Mouse (Mus musculus): ENCODE data around the gene 6820408C15Rik. TPM values are rescaled to one million over a fixed set of nuclear protein-coding genes. Genes with fewer than 3 reads are reported as not detected.

6820408C15Rik gene
- polyA plus RNA-seq, 1 experiment from 2014 or later: 2.0 TPM

DNA sequence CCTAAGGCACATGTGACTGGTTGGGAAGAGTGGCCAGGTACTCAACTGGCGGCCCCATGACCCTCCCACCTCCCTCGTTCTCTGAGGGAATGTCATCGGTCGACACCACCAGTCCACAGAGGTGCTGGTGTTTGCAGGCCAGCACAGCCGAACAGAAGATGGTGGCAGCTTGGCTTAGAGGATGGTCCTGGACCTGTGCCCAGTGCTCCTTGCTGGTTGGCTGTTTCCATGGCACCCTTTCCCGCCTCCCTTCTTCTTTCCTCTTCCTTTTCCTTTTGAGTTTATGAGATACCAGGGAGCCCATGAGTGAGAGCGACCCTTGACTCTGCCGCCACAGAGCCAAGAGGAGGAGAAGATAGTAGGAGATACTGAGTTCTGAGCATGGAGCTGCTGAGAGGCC is 27.9 kb downstream of the 6820408C15Rik start:
- Histone ChIP-seq H3K36me3 (no peaks in the 10 kb centered on the region), H3K4me1 (peaks cover 3% of the 10 kb centered on the region; the same call in 1 of the 2 replicates)
- 84% methylated on average over 8 of the region's 8 CpGs for WGBS

GRCm38 (mm10) chr2:152446642-152447041 is 31.3 kb downstream of the 6820408C15Rik start:
- ATAC-seq (ENCODE audit: low FRiP score): no peak
- Histone ChIP-seq H3K9ac (no peak overlapping the region), H3K4me1 (peaks cover 3% of the 10 kb centered on the region; the same call in 1 of the 2 replicates), H3K27ac (no peak overlapping the region), H3K4me3 (no peak overlapping the region), H3K4me2 (replicated peaks) (no peak overlapping the region), H3K9me3 (replicated peaks) (no peaks in the 10 kb centered on the region), H3K27me3 (no peaks in the 10 kb centered on the region), H3K36me3 (no peaks in the 10 kb centered on the region)
- WGBS: 77% methylated on average over 2 of the region's 2 CpGs

More for the DNA sequence above, 27.9 kb downstream of the 6820408C15Rik start:
- Histone ChIP-seq H3K4me3 (no peak overlapping the region), H3K4me2 (replicated peaks) (no peak overlapping the region), H3K9ac (no peak overlapping the region), H3K27me3 (no peaks in the 10 kb centered on the region), H3K9me3 (replicated peaks) (no peaks in the 10 kb centered on the region), H3K27ac (no peak overlapping the region)
- ATAC-seq (ENCODE audit: low FRiP score): no peak

- Histone ChIP-seq H3K4me3 (no peak overlapping the region), H3K9me3 (replicated peaks) (no peaks in the 10 kb centered on the region), H3K36me3 (no peaks in the 10 kb centered on the region), H3K4me2 (replicated peaks) (no peak overlapping the region), H3K27me3 (no peaks in the 10 kb centered on the region), H3K9ac (no peak overlapping the region), H3K27ac (no peak overlapping the region), H3K4me1 (peaks cover 1% of the 10 kb centered on the region; the same call in 1 of the 2 replicates)
- WGBS: 70% methylated on average over 5 of the region's 5 CpGs
- no peak for ATAC-seq (ENCODE audit: low FRiP score)
Measured at GRCm38 (mm10) chr2:152447461-152447860, 32.1 kb downstream of the 6820408C15Rik start.

DNA sequence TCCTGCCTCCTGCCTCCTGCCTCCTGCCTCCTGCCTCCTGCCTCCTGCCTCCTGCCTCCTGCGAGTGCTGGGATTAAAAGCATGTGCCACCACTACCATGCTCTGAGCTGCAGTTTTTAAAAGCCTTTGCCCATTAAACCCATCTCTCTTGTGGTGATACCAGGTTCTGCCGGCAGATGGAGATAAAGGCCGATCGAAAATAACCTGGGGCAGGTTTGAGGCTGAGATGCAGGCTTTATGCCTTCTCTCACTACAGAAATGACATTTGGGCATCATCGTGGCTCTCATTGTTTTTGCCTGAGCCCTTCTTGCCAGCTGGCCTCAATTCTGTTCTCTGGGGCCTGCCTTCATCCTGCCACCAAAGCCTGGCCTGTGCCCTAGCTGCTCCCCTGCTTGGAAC is 34.9 kb downstream of the 6820408C15Rik start:
- H3K4me2 ChIP-seq (replicated peaks): no peak overlapping the region
- H3K27ac ChIP-seq: no peak overlapping the region
- H3K9ac ChIP-seq: no peak overlapping the region
- no peaks in the 10 kb centered on the region for H3K9me3 ChIP-seq (replicated peaks)
- no peaks in the 10 kb centered on the region for H3K36me3 ChIP-seq
- WGBS: 6% methylated on average over 5 of the region's 5 CpGs
- ATAC-seq (ENCODE audit: low FRiP score): no peak
- no peaks in the 10 kb centered on the region for H3K4me1 ChIP-seq
- H3K4me3 ChIP-seq: no peak overlapping the region
- H3K27me3 ChIP-seq: no peaks in the 10 kb centered on the region

GRCm38 (mm10) chr2:152452101-152452781 is 36.9 kb downstream of the 6820408C15Rik start:
- Histone ChIP-seq H3K4me2 (replicated peaks) (no peak overlapping the region), H3K9me3 (replicated peaks) (no peaks in the 10 kb centered on the region), H3K9ac (no peak overlapping the region), H3K4me1 (no peaks in the 10 kb centered on the region), H3K36me3 (no peaks in the 10 kb centered on the region), H3K4me3 (no peak overlapping the region), H3K27ac (no peak overlapping the region), H3K27me3 (no peaks in the 10 kb centered on the region)
- no peak for ATAC-seq (ENCODE audit: low FRiP score)
- 77% methylated on average over 4 of the region's 4 CpGs for WGBS

DNA sequence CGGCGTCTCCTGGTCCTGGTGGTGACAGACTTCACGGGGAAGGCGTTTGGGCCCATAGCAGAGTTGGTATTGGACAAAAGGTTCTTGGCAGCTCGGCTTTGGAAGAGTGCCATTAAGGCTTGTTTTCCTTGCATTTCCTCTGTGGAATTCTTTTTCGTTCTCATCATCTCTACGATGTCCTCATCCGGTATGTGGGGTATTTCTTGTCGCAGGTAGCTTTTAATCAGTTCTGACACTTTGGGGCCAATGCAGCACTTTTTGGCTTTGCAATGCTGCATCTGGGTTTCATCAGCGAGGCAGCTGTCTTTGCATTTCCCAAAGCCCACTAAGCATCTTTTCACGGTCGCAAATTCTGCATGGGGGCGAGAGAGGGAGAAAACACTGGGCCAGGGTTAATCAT is 43.9 kb downstream of the 6820408C15Rik start:
- no peaks in the 10 kb centered on the region for H3K9me3 ChIP-seq (replicated peaks)
- H3K9ac ChIP-seq: no peak overlapping the region
- H3K36me3 ChIP-seq: no peaks in the 10 kb centered on the region
- no peak overlapping the region for H3K27ac ChIP-seq
- WGBS: 60% methylated on average over 13 of the region's 13 CpGs
- H3K27me3 ChIP-seq: peaks cover 3% of the 10 kb centered on the region; the same call in 1 of the 2 replicates
- no peaks in the 10 kb centered on the region for H3K4me1 ChIP-seq
- no peak overlapping the region for H3K4me3 ChIP-seq
- ATAC-seq (ENCODE audit: low FRiP score): no peak
- H3K4me2 ChIP-seq (replicated peaks): no peak overlapping the region

DNA sequence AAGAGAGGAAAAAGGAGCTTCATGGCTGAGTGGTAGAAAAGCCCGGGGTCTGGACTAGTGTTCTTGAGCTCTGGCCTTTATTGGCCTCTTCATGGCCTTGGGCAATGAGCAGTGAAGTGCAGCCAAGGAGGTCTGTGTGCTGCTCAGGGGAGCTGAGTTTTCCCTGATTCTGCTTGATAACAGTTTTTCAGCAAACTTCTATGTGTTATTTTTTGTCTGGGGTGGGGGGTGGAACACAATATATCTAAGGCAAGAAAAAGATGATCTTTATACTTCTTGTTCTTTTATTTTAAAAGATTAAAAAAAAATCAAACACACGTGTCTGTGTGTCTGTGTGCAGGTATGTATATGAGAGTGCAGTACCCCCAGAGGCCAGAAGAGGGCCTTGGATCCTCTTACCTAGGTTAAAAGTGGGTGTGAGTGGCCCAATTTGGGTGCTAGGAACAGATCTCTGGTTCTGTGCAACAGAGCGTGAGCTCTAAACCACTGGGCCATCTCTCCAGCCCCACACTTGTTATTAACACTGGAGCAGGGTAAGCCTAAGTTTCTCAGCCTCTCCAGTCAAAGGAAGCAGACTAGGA is 49.3 kb downstream of the 6820408C15Rik start, which contains the start of gene Defb23:
Defb23 (minus strand) TSS at position 51 of the 581 bp plus-strand sequence.
- Histone ChIP-seq H3K36me3 (no peaks in the 10 kb centered on the region), H3K4me2 (replicated peaks) (no peak within 1 kb of the TSS), H3K27me3 (no peaks in the 10 kb centered on the region), H3K9ac (no peak within 1 kb of the TSS), H3K27ac (no peak within 1 kb of the TSS), H3K4me1 (no peaks in the 10 kb centered on the region), H3K4me3 (no peak within 1 kb of the TSS), H3K9me3 (replicated peaks) (0 out of 2 replicates have a peak, but pooled peaks cover 3% of the 10 kb centered on the region)
- ATAC-seq (ENCODE audit: low FRiP score): no peak
- WGBS: 99% methylated on average over 3 of the region's 3 CpGs

DNA sequence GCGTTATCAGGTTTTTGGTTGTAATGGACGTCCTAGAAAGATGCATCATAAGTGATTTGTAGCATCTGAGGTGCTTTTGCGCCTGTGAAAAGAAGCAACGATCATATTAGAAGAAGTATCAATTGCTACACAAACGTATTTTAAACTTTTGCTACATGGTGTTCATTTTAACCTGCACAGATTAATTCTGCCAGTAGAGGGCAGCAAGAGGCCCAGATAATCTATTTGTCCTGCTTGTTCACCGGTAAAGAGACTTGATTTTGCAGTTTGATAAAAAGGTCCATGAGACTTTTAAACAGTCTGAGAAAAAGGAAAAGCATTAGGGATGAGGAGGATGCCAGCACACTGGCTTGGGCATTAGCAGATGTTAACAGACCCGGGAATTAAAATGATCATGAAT is 55.6 kb downstream of the 6820408C15Rik start:
- ATAC-seq (ENCODE audit: low FRiP score): no peak
- 38% methylated on average over 7 of the region's 7 CpGs for WGBS
- Histone ChIP-seq H3K4me3 (no peak overlapping the region), H3K4me2 (replicated peaks) (no peak overlapping the region), H3K4me1 (no peaks in the 10 kb centered on the region), H3K27ac (no peak overlapping the region), H3K9ac (no peak overlapping the region), H3K27me3 (no peaks in the 10 kb centered on the region), H3K36me3 (no peaks in the 10 kb centered on the region), H3K9me3 (replicated peaks) (no peaks in the 10 kb centered on the region)

- ATAC-seq (ENCODE audit: low FRiP score): no peak
- Histone ChIP-seq H3K4me3 (no peak overlapping the region), H3K27ac (no peak overlapping the region), H3K4me2 (replicated peaks) (no peak overlapping the region), H3K4me1 (no peaks in the 10 kb centered on the region), H3K9ac (no peak overlapping the region), H3K9me3 (replicated peaks) (no peaks in the 10 kb centered on the region), H3K27me3 (no peaks in the 10 kb centered on the region), H3K36me3 (no peaks in the 10 kb centered on the region)
- WGBS: 32% methylated on average over 3 of the region's 3 CpGs
Measured at GRCm38 (mm10) chr2:152472434-152472833, 57.0 kb downstream of the 6820408C15Rik start.

DNA sequence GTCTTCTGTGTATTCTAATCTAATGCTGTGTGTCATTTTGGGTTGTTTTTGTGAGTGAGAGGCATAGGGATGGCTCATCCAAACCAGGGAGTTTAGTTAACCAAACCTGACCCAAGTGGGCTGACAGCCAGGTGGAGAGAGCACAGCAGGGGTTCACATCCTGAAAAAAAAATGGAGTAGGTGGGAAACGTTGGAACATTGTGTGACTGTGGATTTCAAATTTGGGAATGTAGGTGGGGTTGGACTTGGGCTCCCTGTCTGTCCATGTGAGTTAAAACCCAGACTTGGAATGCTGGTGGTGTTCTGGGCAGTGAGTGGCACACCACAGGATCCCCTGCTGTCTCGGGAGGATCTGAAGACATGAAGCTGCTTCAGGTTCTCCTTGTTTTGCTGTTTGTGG is 61.4 kb downstream of the 6820408C15Rik start, which contains the start of gene Defb20:
Defb20 (plus strand) TSS at position 301 of the 400 bp plus-strand sequence.
- Histone ChIP-seq H3K27ac (no peak within 1 kb of the TSS), H3K36me3 (no peaks in the 10 kb centered on the region), H3K4me2 (replicated peaks) (no peak within 1 kb of the TSS), H3K4me3 (no peak within 1 kb of the TSS), H3K9me3 (replicated peaks) (no peaks in the 10 kb centered on the region), H3K4me1 (no peaks in the 10 kb centered on the region), H3K27me3 (no peaks in the 10 kb centered on the region), H3K9ac (no peak within 1 kb of the TSS)
- 60% methylated on average over 2 of the region's 2 CpGs for WGBS
- ATAC-seq (ENCODE audit: low FRiP score): no peak

GRCm38 (mm10) chr2:152480881-152481280 is 65.5 kb downstream of the 6820408C15Rik start:
- no peak for ATAC-seq (ENCODE audit: low FRiP score)
- no peaks in the 10 kb centered on the region for H3K27me3 ChIP-seq
- no peak overlapping the region for H3K4me3 ChIP-seq
- no peak overlapping the region for H3K9ac ChIP-seq
- H3K27ac ChIP-seq: no peak overlapping the region
- no peaks in the 10 kb centered on the region for H3K9me3 ChIP-seq (replicated peaks)
- WGBS: 83% methylated on average over 3 of the region's 3 CpGs
- H3K4me2 ChIP-seq (replicated peaks): no peak overlapping the region
- H3K36me3 ChIP-seq: no peaks in the 10 kb centered on the region
- no peaks in the 10 kb centered on the region for H3K4me1 ChIP-seq

GRCm38 (mm10) chr2:152481726-152482125 is 66.3 kb downstream of the 6820408C15Rik start:
- no peaks in the 10 kb centered on the region for H3K9me3 ChIP-seq (replicated peaks)
- H3K27ac ChIP-seq: no peak overlapping the region
- H3K4me1 ChIP-seq: no peaks in the 10 kb centered on the region
- H3K27me3 ChIP-seq: no peaks in the 10 kb centered on the region
- no peak for ATAC-seq (ENCODE audit: low FRiP score)
- H3K4me2 ChIP-seq (replicated peaks): no peak overlapping the region
- no peaks in the 10 kb centered on the region for H3K36me3 ChIP-seq
- WGBS: 93% methylated on average over 7 of the region's 7 CpGs
- H3K4me3 ChIP-seq: no peak overlapping the region
- H3K9ac ChIP-seq: no peak overlapping the region

GRCm38 (mm10) chr2:152487024-152487423 is 71.6 kb downstream of the 6820408C15Rik start:
- Histone ChIP-seq H3K27ac (no peak overlapping the region), H3K9me3 (replicated peaks) (no peaks in the 10 kb centered on the region), H3K9ac (no peak overlapping the region), H3K27me3 (no peaks in the 10 kb centered on the region), H3K4me1 (no peaks in the 10 kb centered on the region), H3K4me3 (no peak overlapping the region), H3K4me2 (replicated peaks) (no peak overlapping the region), H3K36me3 (no peaks in the 10 kb centered on the region)
- 78% methylated on average over 2 of the region's 2 CpGs for WGBS
- no peak for ATAC-seq (ENCODE audit: low FRiP score)
